Mouse (Mus musculus) 3134 (cell line): ENCODE results near the gene Gpx4.

ENCODE experiments used
- DNase-seq: peaks from one replicate; pipeline ENCODE4 v3.0.0-alpha.2; 2011; ENCODE audit warnings: low spot score; ENCODE audit not compliant: insufficient read length; ENCODE audit errors: extremely low read depth

Gpx4 gene

DNA sequence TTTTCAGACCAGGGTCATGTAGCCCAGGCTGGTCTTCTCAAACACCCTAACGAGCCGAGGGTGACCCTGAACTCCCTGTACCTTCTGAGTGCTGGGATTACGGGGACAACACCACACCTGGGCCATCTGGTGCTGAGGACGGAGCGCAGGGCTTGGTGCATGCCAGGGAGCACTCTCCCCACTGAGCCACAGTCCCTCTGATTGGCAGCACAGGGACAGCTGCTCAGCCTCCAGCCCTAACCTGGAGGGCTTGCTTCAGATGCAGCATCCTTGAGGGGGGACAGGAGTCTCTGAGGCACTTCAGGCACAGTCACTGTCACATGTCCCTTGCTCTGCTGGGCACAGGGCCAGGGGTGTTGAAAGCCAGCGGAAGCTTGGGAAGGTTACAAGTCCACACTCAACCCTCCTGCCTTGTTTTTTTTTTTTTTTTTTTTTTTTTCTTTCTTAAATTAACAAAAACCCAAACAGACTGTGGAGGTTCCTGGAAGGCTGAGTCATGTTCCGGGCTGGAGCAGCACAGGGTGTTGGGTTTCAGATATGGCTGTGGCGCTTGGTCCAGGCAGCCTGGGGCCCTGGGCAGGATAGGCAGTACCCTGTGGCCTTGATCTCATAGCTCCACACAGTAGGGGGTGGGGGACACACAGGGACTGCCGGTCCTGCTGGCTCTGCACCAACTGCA, 24.0 kb downstream of the Gpx4 start:
- DNase-seq: peak; percentile 90

DNA sequence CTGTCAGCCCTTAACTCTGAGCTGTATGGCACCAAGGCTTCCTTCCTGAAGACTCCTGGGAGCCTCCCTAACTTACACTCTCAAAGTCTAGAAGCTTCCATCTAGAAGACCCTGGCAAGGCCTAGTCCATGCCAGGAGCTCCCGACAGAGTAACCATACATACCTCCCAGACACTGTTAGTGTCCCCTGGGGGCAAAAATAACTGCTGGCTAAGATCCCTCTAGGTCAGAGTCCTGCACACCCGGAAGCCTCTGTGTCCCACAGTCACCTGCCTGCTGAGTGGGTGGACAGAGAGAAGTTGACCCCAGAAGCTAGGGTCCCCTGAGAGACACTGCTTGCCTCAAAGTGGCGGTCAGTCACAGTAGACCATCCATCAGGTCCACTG, 24.5 kb downstream of the Gpx4 start:
- no peak for DNase-seq

DNA sequence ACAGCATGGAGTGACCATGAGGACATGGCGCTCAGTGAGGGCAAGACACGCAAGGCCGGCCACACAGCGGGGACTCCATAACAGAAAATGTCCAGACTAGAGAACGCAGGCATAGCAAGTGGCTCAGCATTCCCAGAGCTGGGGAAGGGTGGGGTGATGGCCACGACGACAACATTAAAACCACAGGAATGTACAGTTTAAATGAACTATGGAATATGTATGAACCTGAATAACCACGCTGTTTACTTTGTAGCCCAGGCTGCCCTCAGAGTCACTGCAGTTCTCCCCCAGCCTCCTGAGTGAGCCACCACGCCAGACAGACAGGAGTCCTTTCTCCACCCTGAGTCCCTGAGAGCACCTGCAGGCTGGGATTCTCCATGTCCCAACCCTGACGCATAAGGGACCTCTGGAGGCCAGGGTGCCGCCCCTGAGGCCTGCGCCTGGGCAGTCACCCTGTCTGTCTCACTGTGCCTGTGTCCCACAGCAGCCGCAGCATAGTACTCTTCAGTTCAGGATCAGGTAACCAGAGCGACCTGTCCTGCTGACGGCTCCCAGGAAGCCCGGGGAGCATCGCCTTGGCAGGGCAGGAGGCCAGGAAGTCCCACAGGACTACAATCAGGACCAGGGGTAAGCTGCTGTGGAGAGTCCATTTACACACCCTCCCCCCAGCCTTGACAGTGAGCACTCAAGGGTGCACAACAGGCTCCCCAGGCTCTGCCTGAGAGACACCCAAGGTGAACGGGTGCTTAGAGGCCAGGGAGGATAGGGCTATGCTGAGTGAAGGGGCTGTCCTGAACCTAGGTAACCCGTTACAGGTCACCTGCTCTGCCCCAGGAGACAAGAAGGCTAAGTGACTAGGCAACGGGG, 25.9 kb downstream of the Gpx4 start:
- peak; percentile 78 for DNase-seq

DNA sequence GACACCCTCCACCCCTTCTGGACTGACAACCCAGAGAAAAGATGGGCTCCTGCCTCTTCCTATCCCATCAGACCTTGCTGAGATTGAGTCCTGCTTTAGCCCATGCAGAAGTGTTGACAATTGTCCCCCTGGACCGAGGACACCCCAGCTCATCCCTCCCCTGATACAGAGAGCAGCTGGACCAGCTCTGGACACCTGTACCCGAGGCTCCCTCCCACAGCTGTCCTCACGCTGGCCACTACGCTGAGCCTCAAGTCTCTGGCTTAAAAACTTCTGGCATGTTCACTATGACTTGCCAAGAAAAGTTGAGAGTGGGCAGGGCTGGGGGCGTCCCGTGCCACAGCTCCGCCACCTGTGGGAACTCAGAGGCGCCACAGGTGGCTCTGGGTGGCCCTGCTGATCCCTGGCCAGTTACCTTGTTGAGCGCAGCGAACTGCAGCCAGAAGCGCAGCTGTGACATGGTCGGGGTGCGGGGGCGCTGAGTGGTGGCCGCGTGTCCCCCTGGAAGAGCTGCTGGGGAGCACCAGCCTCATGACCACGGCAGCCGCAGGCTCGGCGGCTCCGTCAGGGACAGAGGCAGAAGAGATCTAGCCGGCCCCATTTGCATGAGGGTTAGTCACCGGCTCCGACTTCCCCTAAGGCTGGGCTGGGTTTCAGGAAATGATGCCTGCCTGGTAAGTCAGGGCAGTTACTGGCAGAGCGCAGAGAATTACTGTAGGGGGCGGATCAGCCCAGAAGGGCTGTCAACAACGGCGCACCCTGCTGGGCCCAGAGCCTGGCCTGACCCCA, 28.0 kb downstream of the Gpx4 start:
- DNase-seq: peak; percentile 87

DNA sequence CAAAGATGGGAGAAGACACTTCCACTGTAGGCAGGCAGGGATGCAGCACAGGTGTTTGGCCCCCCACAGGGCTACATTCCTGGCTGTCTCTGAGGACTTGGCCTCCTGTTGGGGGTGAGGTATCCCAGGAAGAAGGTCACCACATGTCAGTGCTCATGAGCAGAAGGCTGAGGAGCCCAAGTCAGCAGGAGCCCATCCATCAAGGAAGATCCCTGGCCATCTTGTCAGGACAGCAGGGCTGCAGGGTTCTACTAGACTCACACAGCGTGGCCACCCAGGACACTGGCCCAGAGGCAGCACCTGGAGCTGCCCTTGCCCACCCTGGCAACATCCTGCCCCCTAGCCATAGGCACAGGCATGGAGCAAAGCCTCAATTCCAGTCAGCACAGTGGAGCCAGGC, 29.0 kb downstream of the Gpx4 start:
- DNase-seq: no peak

DNA sequence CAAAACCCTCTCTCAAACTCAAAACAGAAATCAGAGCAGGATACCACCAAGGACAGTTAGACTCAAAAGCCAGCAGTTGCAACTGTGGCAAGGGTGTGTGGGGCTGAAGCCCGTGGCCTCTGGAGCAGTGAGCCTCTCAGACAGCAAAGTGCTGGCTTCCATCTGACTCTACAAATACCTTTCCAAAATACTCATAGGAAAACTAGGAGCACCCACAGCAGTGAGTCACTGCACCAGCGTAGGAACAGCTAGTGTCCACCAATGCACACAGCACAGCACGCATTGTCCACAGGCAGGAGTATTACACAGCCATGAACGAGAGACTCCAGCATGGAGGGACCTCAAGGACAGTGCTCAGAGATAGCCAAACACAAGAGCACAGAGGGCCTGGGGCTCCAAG, 29.4 kb downstream of the Gpx4 start:
- DNase-seq: no peak

DNA sequence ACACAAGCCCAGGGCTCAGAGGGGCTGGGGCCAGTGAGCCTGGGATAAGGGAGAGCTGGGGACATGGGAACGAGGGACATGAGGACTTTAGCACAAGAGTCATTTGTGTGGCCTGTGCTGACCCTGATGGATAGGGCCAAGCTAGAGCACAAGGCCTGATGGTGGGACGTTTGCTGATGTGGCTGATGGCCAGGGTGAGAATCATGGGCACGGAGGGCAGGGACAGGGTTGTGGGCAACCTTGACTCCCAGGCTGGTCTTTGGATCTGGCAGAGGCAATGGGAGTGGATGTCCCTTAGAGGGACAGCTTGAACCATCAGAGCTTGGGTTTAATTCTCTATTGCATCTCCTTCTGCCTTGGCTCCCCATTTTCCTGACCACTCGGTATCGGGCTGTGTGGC, 30.3 kb downstream of the Gpx4 start:
- DNase-seq: no peak

DNA sequence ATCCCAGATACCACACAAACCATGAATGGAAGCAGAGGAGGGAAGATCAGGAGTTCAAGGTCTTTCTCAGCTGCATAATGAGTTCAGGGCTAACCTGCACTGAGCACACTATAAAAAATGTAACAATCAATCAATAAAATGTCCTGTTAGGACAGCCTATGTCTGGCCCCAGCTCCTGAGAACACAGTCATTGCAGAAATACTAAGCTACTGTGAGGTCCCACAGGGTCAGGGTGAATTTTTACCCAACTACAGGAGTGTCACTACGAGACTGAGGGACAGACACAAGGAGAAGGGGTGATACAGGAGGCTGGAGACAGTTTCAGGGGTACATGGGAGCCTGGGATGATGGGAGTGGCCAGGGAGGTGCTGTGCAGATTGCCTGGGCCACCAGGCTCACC, 31.4 kb downstream of the Gpx4 start:
- DNase-seq: no peak

- no peak for DNase-seq
These were observed 33.6 kb downstream of the Gpx4 start for GRCm38 (mm10) chr10:80080396-80081070.

GRCm38 (mm10) chr10:80081075-80081474, 34.1 kb downstream of the Gpx4 start:
- DNase-seq: no peak

GRCm38 (mm10) chr10:80084817-80085487, 38.0 kb downstream of the Gpx4 start:
- no peak for DNase-seq

GRCm38 (mm10) chr10:80086847-80087246, 39.9 kb downstream of the Gpx4 start:
- peak; percentile 65 for DNase-seq

- no peak for DNase-seq
These were observed 40.5 kb downstream of the Gpx4 start for GRCm38 (mm10) chr10:80087483-80087882.

DNA sequence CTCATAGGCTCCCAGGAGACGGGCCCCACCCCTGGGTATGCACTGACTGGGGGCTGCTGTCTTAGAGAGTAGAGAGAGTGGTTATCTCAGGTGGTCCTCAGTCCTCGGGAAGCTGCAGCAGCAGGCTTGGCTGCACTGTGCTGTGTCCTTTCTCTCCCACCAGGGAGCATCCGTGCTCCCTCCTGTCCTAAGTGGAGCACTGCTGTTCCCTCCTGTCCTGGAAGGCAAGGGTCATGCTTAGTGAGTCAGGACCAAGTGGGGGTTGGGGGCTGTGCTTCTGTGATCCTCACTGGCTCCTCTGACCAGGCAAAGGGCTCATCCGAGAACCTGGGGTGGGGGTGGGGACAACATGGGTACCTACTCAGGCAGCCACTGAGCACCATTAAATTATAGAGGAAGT, 42.2 kb downstream of the Gpx4 start:
- DNase-seq: no peak

DNA sequence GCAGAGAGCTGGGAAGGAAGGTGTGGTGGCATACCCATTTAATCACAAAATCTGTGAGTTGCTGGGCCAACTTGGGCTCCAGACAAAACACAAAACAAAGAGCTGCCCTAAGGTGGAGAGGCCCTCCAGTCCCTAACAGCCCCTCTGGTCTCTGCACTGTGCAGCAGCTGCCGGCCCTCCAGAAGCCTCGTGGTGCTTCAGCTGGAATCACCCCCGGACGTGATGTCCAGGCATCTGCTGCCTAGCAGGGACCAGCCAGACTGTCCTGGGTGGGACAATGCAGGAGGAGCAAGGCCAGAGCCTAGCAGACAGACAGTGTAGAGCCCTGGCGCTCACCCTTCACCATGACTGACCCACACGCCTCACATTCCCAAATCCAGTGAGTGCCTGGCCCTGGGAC, 44.6 kb downstream of the Gpx4 start:
- DNase-seq: no peak

DNA sequence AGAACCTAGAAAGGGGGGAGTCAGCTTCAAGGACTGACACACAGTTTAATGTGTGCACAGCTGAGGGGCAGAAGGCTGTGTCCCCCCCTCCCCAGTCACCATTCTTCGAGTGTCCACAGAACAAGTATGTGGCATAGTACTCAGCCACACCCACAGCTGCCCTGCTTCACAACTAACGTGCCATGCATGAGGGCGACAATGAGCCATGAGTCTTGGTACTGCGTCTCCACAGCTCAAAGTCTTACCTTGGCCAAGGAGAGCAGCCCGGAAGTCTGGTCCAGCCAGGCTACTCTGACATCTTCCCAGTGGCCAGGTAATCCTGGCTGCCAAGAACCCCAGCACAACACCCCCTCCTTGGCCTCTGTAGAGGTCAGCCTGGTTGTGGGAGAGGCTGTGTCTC, 45.7 kb downstream of the Gpx4 start:
- DNase-seq: no peak

- DNase-seq: no peak
These were observed 47.1 kb downstream of the Gpx4 start for GRCm38 (mm10) chr10:80094085-80094484.

DNA sequence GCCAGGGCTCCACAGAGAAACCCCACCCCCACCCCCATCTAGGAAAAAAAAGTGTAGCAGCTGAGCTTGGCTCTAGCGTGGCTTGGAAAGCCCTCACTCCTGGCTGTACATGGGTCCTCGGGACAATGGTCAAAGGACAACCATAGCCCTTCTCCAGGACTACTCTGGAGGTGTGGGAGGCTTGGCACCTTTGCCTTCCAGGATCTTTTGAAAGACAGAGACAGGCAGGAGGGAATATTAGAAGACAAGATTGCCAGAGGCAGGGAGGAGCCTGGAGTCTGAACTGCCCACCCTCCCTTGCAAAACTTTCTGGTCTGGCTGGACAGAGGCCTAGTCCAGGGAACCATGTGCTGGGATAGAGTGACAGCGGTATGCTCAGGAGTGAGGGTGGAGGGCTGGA, 47.7 kb downstream of the Gpx4 start:
- no peak for DNase-seq

GRCm38 (mm10) chr10:80095547-80095946, 48.6 kb downstream of the Gpx4 start:
- no peak for DNase-seq

GRCm38 (mm10) chr10:80097275-80097674, 50.3 kb downstream of the Gpx4 start:
- no peak for DNase-seq
